Mouse (Mus musculus) G1E (cell line): ENCODE results near the gene Sh2d6. TPM values are rescaled to one million over a fixed set of nuclear protein-coding genes. Genes with fewer than 3 reads are reported as not detected.

Source experiments
- ATAC-seq: 2 replicates; pipeline ENCODE4 v1.8.0; 2016; ENCODE audit warnings: mild to moderate bottlenecking; ENCODE audit not compliant: insufficient number of reproducible peaks, poor library complexity, low FRiP score, severe bottlenecking; ENCODE audit errors: extremely low read depth
- DNase-seq: peaks from one replicate; pipeline ENCODE4 v3.0.0; 2012; ENCODE audit warnings: low spot score
- H3K27me3 ChIP-seq: 2 replicates; pipeline ENCODE4 v1.6.1; 2012; ENCODE audit warnings: mild to moderate bottlenecking, low read length, inconsistent platforms; ENCODE audit not compliant: insufficient read depth
- H3K36me3 ChIP-seq: replicated peaks from 2 replicates; pipeline ENCODE3; 2012; ENCODE audit warnings: mild to moderate bottlenecking, inconsistent platforms
- H3K4me1 ChIP-seq: 2 replicates; pipeline ENCODE4 v1.6.1; 2012; ENCODE audit warnings: low read depth, low read length, inconsistent platforms, mixed read lengths; ENCODE audit not compliant: insufficient read depth
- H3K4me3 ChIP-seq: 2 replicates; pipeline ENCODE4 v1.5.1; 2012; ENCODE audit warnings: low read depth, mild to moderate bottlenecking, inconsistent platforms, low read length, moderate library complexity, mixed read lengths
- H3K9me3 ChIP-seq: replicated peaks from 2 replicates; pipeline ENCODE4 v1.6.1; 2012; ENCODE audit warnings: inconsistent platforms
- CTCF ChIP-seq: IDR thresholded peaks from 2 replicates; pipeline ENCODE4 v1.5.1; 2012; ENCODE audit warnings: low read depth, low read length, inconsistent platforms, mixed read lengths
- GATA1 ChIP-seq: IDR thresholded peaks from 2 replicates; pipeline ENCODE4 v1.6.1; 2012; ENCODE audit warnings: borderline replicate concordance, low read length, inconsistent platforms, mixed read lengths
- GATA2 ChIP-seq: IDR thresholded peaks from 2 replicates; pipeline ENCODE4 v1.6.1; 2012; ENCODE audit warnings: low read depth, low read length, inconsistent platforms, borderline replicate concordance
- POLR2AphosphoS5 ChIP-seq: IDR thresholded peaks from 2 replicates; pipeline ENCODE4 v1.6.1; 2012; ENCODE audit warnings: low read depth, low read length, inconsistent platforms; ENCODE audit not compliant: insufficient replicate concordance
- TAL1 ChIP-seq: conservative IDR thresholded peaks from 2 replicates; pipeline ENCODE4 v1.6.1; 2012; ENCODE audit warnings: low read depth, low read length, inconsistent platforms, mixed read lengths
- polyA plus RNA-seq: library from polyadenylated mRNA; stranded (reverse); fragments of >175 nt; gene quantifications from 2 replicates; pipeline ENCODE4 v1.2.3, GENCODE M21; 2012
- total RNA-seq, 2 experiments: library from RNA; stranded (forward) in 1 of 2; stranded (reverse) in 1 of 2; fragments of 200-1000 nt in 1 of 2; fragments of >200 nt in 1 of 2; fragmentation: Nextera tagmentation in 1 of 2; gene quantifications; 2 replicates each; pipeline ENCODE4 v1.2.3; 2014 to 2017

The Sh2d6 gene
- total and polyA plus RNA-seq, 3 experiments = 0.16 TPM; not detected in 2

DNA sequence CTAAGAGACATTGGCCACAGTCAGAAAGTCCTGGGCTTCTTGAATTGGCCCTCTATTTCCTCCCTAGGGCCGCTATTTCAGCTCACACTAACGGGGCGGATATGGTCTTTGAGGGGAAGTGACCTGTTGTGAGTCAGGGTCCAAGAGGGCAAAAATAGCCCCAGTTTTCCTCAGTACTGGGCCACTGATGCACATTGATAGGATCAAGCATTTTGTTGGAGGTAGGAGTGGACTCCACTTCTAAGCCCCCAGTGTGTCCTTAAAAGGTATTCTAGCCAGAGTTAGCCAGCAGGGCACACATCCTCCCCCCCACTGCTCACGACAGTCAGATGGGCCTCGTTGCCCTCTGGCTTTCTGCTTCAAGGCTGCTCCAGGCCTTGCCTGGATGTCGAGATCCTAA lies 28.5 kb upstream of the Sh2d6 start:
- Histone ChIP-seq H3K27me3 (no peaks in the 10 kb centered on the region), H3K36me3 (peaks cover 47% of the 10 kb centered on the region), H3K4me1 (peaks cover 66% of the 10 kb centered on the region), H3K9me3 (peaks cover 4% of the 10 kb centered on the region), H3K4me3 (peak overlapping the region; percentile 63; the same call in 1 of the 2 replicates)
- ATAC-seq (no peak), DNase-seq (no peak)
- TF ChIP-seq TAL1 (no peak), CTCF (no peak), POLR2AphosphoS5 (no peak), GATA2 (no peak), GATA1 (no peak)

DNA sequence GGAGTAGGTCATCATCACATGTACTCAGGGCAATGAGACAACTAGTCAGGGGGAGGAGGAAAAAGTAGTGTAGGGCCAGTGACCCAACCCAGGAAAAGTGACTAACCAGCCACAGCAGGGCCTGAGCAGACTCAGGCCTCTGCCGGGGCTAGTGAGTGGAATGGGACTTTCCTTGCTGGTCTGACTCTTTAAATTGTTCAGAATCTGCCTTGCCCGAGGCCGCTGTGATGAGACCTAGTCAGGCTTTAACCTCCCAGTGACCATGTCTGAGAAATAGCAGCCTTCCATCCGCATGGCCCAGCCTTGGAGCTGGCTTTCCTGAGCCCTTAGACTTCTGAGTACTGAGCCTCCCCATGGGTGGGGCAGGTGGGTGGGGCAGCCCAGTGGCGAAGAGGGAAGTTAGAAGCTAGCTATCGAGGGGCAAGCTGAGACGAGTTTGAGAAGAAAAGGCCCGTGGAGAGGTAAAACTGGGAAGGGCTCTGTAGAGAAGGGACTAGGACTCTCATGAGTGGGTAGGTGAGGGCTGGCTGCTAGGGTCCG lies 27.6 kb upstream of the Sh2d6 start:
- peak; percentile 61 for ATAC-seq
- Histone ChIP-seq H3K4me3 (peak overlapping the region; percentile 63), H3K4me1 (peaks cover 75% of the 10 kb centered on the region), H3K9me3 (peaks cover 4% of the 10 kb centered on the region), H3K36me3 (peaks cover 43% of the 10 kb centered on the region), H3K27me3 (no peaks in the 10 kb centered on the region)
- TF ChIP-seq POLR2AphosphoS5 (no peak), CTCF (no peak), GATA1 (no peak), GATA2 (no peak), TAL1 (no peak)
- DNase-seq = peak; percentile 85

DNA sequence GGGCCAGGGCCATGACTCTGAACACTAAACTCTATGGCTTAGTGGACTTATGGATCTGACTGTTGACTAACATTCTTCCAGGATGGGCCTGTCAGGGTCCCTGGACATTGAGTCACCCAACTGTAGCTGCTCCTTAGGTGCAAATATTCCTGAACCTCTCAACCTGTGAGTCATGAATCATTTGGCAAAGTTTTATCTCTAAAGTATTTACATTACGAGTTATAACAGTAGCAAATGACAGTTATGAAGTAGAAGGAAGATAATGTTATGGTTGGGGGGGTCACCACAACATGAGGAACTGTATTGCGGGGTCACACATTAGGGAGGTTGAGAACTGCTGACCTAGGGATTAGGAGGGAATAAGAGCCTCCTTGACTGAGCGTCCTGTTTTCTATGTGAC lies 26.4 kb upstream of the Sh2d6 start:
- no peak for ATAC-seq
- TF ChIP-seq POLR2AphosphoS5 (no peak), CTCF (no peak), GATA1 (no peak), GATA2 (no peak), TAL1 (no peak)
- H3K4me3 ChIP-seq = no peak overlapping the region
- DNase-seq = no peak
- H3K36me3 ChIP-seq = peaks cover 41% of the 10 kb centered on the region
- H3K4me1 ChIP-seq = peaks cover 80% of the 10 kb centered on the region
- H3K27me3 ChIP-seq = no peaks in the 10 kb centered on the region
- H3K9me3 ChIP-seq = peaks cover 4% of the 10 kb centered on the region

DNA sequence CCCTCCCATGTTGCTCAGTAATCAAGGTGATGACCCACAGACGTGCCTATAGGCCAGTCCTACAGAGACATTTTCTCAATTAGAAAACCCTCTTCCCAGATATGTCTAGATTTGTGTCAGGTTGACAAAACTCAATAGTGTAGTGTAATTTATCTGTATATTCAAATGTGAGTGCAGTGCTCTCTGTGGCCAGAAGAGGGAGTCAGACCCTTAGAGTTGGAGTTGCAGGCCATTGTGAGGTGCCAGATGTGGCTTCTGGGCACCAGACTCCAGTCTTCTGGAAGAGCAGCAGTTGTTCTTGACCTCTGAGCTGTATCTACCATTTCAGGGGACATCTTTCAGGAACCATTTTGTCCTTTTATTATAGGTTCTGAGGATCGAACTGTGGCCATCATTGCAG lies 25.6 kb upstream of the Sh2d6 start:
- Histone ChIP-seq H3K36me3 (peaks cover 38% of the 10 kb centered on the region), H3K9me3 (peaks cover 4% of the 10 kb centered on the region), H3K4me1 (peaks cover 74% of the 10 kb centered on the region), H3K4me3 (no peak overlapping the region), H3K27me3 (no peaks in the 10 kb centered on the region)
- no peak for TF ChIP-seq TAL1
- peak; percentile 33; the same call in 1 of the 2 replicates for TF ChIP-seq CTCF
- TF ChIP-seq GATA2 = no peak
- no peak for TF ChIP-seq GATA1
- no peak for DNase-seq
- no peak for ATAC-seq

DNA sequence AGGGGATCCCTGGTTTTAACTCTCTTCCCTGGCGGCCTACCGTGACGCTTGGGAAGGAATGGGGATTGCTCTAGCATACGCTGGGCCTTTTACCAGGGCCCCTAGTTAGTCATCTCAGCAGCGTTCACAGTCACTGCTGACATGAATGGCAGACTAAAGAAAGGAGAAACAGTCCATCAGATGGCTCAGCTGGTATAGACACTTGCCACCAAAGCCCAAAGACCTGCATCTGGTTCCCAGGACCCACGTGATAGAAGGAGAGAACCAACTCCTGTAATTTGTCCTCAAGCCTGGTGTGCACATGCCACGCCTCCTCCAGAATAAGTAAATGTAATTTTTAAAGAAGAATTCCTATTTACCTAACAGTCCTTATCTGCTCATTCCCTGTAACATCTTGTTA lies 23.9 kb upstream of the Sh2d6 start:
- Histone ChIP-seq H3K9me3 (peaks cover 4% of the 10 kb centered on the region), H3K4me3 (no peak overlapping the region; the same call in 1 of the 2 replicates), H3K27me3 (no peaks in the 10 kb centered on the region), H3K36me3 (peaks cover 27% of the 10 kb centered on the region), H3K4me1 (peaks cover 57% of the 10 kb centered on the region)
- TF ChIP-seq GATA2 = no peak
- no peak for TF ChIP-seq CTCF
- TF ChIP-seq TAL1 = no peak
- no peak for TF ChIP-seq POLR2AphosphoS5
- no peak for TF ChIP-seq GATA1
- DNase-seq (no peak), ATAC-seq (no peak)

DNA sequence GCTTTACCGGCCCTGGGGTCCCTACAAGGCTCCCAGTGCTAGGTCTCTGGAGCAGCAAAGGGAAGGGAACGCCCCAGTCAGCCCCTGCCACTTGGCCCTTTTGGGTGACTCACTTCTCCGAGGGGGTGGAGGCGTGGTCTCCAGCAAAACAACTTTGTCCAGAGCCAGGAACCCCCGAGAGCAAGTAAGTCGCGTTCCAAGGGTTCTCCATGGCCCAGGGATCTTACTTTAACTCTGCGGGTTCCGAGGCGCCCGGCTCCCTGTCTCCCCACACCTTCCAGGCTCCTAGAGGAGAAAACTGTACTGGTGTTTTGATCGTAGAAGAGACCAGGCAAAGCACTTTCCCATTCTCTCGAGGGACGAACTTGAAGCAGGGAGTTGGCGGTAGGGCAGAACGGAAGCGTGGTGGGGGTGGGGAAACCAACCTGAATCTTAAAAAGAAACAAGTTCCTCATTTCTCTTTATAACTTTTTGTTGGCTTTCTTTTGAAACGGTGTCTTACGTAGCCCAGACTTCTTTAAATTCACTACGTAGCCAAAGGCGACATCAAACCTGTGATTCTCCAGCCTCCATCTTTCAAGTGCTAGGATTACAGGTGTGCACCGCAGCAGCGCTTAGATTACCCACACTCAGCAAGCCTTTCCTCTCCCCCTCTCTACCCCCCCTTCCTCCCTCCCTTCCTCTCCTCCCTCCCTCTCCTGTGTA lies 22.9 kb upstream of the Sh2d6 start, which contains the start of gene Capg:
Gene Capg (plus strand): TSS at position 109 of the 705 bp plus-strand sequence.
- Histone ChIP-seq H3K9me3 (peaks cover 4% of the 10 kb centered on the region), H3K4me1 (peaks cover 48% of the 10 kb centered on the region), H3K27me3 (no peaks in the 10 kb centered on the region), H3K36me3 (peaks cover 23% of the 10 kb centered on the region), H3K4me3 (peak within 1 kb of the TSS; percentile 69)
- TF ChIP-seq CTCF (no peak), GATA1 (no peak), TAL1 (no peak), GATA2 (no peak), POLR2AphosphoS5 (no peak)
- peak; percentile 71 for ATAC-seq
- DNase-seq = peak; percentile 77

DNA sequence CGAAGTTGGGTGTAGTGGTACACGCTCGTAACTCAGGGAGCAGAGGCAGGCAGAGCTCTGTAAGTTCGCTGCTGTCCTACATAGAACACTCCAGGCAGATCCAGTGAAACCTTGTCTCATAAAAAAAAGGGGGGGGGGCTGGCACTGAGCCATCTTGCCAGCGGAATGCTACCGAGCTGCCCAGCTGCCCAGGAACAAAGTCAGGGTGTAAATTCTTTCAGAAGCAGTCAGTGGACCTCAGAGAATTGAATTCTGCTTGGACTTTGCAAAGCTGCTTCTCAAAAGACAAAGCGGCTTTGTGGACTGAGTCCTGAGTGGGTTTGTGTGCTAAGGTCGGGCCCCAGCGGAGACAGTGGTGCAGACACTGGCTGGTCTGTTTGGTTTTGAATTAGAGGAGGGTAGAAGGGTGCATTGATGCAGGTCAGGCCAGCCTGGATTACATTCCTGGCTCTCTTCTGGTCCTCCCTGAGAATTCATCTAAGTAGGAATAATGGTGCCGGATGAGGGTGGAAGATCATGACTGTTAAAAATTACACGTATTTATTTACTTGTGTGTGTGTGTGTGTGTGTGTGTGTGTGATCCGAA lies 21.9 kb upstream of the Sh2d6 start:
- DNase-seq (no peak), ATAC-seq (no peak)
- Histone ChIP-seq H3K4me3 (peak overlapping the region; percentile 69; the same call in 1 of the 2 replicates), H3K27me3 (no peaks in the 10 kb centered on the region), H3K9me3 (peaks cover 4% of the 10 kb centered on the region), H3K4me1 (peaks cover 48% of the 10 kb centered on the region), H3K36me3 (peaks cover 21% of the 10 kb centered on the region)
- no peak for TF ChIP-seq GATA2
- TF ChIP-seq POLR2AphosphoS5 = no peak
- no peak for TF ChIP-seq CTCF
- TF ChIP-seq TAL1 = no peak
- TF ChIP-seq GATA1 = no peak
